Mouse (Mus musculus): Measurements from ENCODE around the gene Olfr202. TPM values are rescaled to one million over a fixed set of nuclear protein-coding genes. Genes with fewer than 3 reads are reported as not detected.
"Not testable (repeated sequence)": the region's sequence is repeated elsewhere in the genome, so short reads cannot be mapped to it uniquely, and the experiment has no call there.

Gene Olfr202
- not detected in 2 replicates for polyA plus RNA-seq (2014; fragmentation: Nextera tagmentation; extraction: Ambion mirVana)

GRCm38 (mm10) chr16:59286693-59287092, at the start of gene Olfr202:
Gene Olfr202, minus strand, starts transcription at chr16:59286793.
- Histone ChIP-seq H3K36me3 (replicated peaks; ENCODE audit: control insufficient read depth, insufficient read depth, low read depth, low read length) (no peaks in the 10 kb centered on the region), H3K4me2 (ENCODE audit: low read depth, low read length) (no peak within 1 kb of the TSS), H3K27ac (replicated peaks; ENCODE audit: low read depth, low read length) (no peak within 1 kb of the TSS), H3K9me3 (replicated peaks; ENCODE audit: control insufficient read depth, low read length) (no peaks in the 10 kb centered on the region), H3K4me1 (ENCODE audit: control insufficient read depth, insufficient read depth, low read length) (no peaks in the 10 kb centered on the region), H3K9ac (replicated peaks; ENCODE audit: low read length) (no peak within 1 kb of the TSS), H3K4me3 (ENCODE audit: low read depth, low read length) (no peak within 1 kb of the TSS), H3K27me3 (ENCODE audit: control insufficient read depth, insufficient read depth, low read length) (no peaks in the 10 kb centered on the region)
- ATAC-seq (replicated peaks; ENCODE audit: insufficient number of reproducible peaks, low FRiP score, low TSS enrichment, low read depth): no peak
- no peak for DNase-seq (ENCODE audit: low spot score)
- WGBS: 77% methylated on average over 1 of the region's 1 CpGs

GRCm38 (mm10) chr16:59331038-59331437, 44.4 kb upstream of the Olfr202 start, which contains the start of gene Olfr205:
Gene Olfr205, minus strand, starts transcription at chr16:59331138.
- no peaks in the 10 kb centered on the region for H3K27me3 ChIP-seq (ENCODE audit: control insufficient read depth, insufficient read depth, low read length)
- ATAC-seq (replicated peaks; ENCODE audit: insufficient number of reproducible peaks, low FRiP score, low TSS enrichment, low read depth): no peak
- H3K9me3 ChIP-seq (replicated peaks; ENCODE audit: control insufficient read depth, low read length): no peaks in the 10 kb centered on the region
- H3K36me3 ChIP-seq (replicated peaks; ENCODE audit: control insufficient read depth, insufficient read depth, low read depth, low read length): no peaks in the 10 kb centered on the region
- H3K4me1 ChIP-seq (ENCODE audit: control insufficient read depth, insufficient read depth, low read length): no peaks in the 10 kb centered on the region
- DNase-seq (ENCODE audit: low spot score): no peak
- H3K4me2 ChIP-seq (ENCODE audit: low read depth, low read length): no peak within 1 kb of the TSS
- H3K4me3 ChIP-seq (ENCODE audit: low read depth, low read length): no peak within 1 kb of the TSS
- H3K27ac ChIP-seq (replicated peaks; ENCODE audit: low read depth, low read length): no peak within 1 kb of the TSS
- H3K9ac ChIP-seq (replicated peaks; ENCODE audit: low read length): no peak within 1 kb of the TSS

- WGBS: 65% methylated on average over 1 of the region's 1 CpGs
- ATAC-seq (replicated peaks; ENCODE audit: insufficient number of reproducible peaks, low FRiP score, low TSS enrichment, low read depth); H3K9me3 ChIP-seq (replicated peaks; ENCODE audit: control insufficient read depth, low read length); H3K9ac ChIP-seq (replicated peaks; ENCODE audit: low read length); H3K36me3 ChIP-seq (replicated peaks; ENCODE audit: control insufficient read depth, insufficient read depth, low read depth, low read length); H3K4me2 ChIP-seq (ENCODE audit: low read depth, low read length); H3K27ac ChIP-seq (replicated peaks; ENCODE audit: low read depth, low read length); DNase-seq (ENCODE audit: low spot score); H3K27me3 ChIP-seq (ENCODE audit: control insufficient read depth, insufficient read depth, low read length); H3K4me1 ChIP-seq (ENCODE audit: control insufficient read depth, insufficient read depth, low read length); H3K4me3 ChIP-seq (ENCODE audit: low read depth, low read length): not testable (repeated sequence)
Observed at GRCm38 (mm10) chr16:59323262-59323661, 36.7 kb upstream of the Olfr202 start.

GRCm38 (mm10) chr16:59318148-59318547, 31.6 kb upstream of the Olfr202 start, which contains the start of gene Olfr204:
Gene Olfr204, minus strand, starts transcription at chr16:59318248.
- Histone ChIP-seq H3K4me3 (ENCODE audit: low read depth, low read length) (no peak within 1 kb of the TSS), H3K9me3 (replicated peaks; ENCODE audit: control insufficient read depth, low read length) (no peaks in the 10 kb centered on the region), H3K27me3 (ENCODE audit: control insufficient read depth, insufficient read depth, low read length) (no peaks in the 10 kb centered on the region), H3K4me1 (ENCODE audit: control insufficient read depth, insufficient read depth, low read length) (no peaks in the 10 kb centered on the region), H3K9ac (replicated peaks; ENCODE audit: low read length) (no peak within 1 kb of the TSS), H3K27ac (replicated peaks; ENCODE audit: low read depth, low read length) (no peak within 1 kb of the TSS), H3K36me3 (replicated peaks; ENCODE audit: control insufficient read depth, insufficient read depth, low read depth, low read length) (no peaks in the 10 kb centered on the region), H3K4me2 (ENCODE audit: low read depth, low read length) (no peak within 1 kb of the TSS)
- DNase-seq (ENCODE audit: low spot score) (no peak), ATAC-seq (replicated peaks; ENCODE audit: insufficient number of reproducible peaks, low FRiP score, low TSS enrichment, low read depth) (no peak)

- H3K27ac ChIP-seq (replicated peaks; ENCODE audit: low read depth, low read length): no peak within 1 kb of the TSS
- no peaks in the 10 kb centered on the region for H3K36me3 ChIP-seq (replicated peaks; ENCODE audit: control insufficient read depth, insufficient read depth, low read depth, low read length)
- no peaks in the 10 kb centered on the region for H3K27me3 ChIP-seq (ENCODE audit: control insufficient read depth, insufficient read depth, low read length)
- no peak for DNase-seq (ENCODE audit: low spot score)
- H3K4me3 ChIP-seq (ENCODE audit: low read depth, low read length): no peak within 1 kb of the TSS
- no peak within 1 kb of the TSS for H3K4me2 ChIP-seq (ENCODE audit: low read depth, low read length)
- H3K9me3 ChIP-seq (replicated peaks; ENCODE audit: control insufficient read depth, low read length): no peaks in the 10 kb centered on the region
- H3K9ac ChIP-seq (replicated peaks; ENCODE audit: low read length): no peak within 1 kb of the TSS
- 84% methylated on average over 2 of the region's 2 CpGs for WGBS
- no peak for ATAC-seq (replicated peaks; ENCODE audit: insufficient number of reproducible peaks, low FRiP score, low TSS enrichment, low read depth)
- H3K4me1 ChIP-seq (ENCODE audit: control insufficient read depth, insufficient read depth, low read length): no peaks in the 10 kb centered on the region
Observed at GRCm38 (mm10) chr16:59298581-59298980, 12.0 kb upstream of the Olfr202 start, which contains the start of gene Olfr203. Gene Olfr203, plus strand, starts transcription at chr16:59298881.

GRCm38 (mm10) chr16:59287576-59287975, 983 bp upstream of the Olfr202 start:
- DNase-seq (ENCODE audit: low spot score); H3K9me3 ChIP-seq (replicated peaks; ENCODE audit: control insufficient read depth, low read length); H3K36me3 ChIP-seq (replicated peaks; ENCODE audit: control insufficient read depth, insufficient read depth, low read depth, low read length); H3K4me1 ChIP-seq (ENCODE audit: control insufficient read depth, insufficient read depth, low read length); H3K27ac ChIP-seq (replicated peaks; ENCODE audit: low read depth, low read length); ATAC-seq (replicated peaks; ENCODE audit: insufficient number of reproducible peaks, low FRiP score, low TSS enrichment, low read depth); H3K4me2 ChIP-seq (ENCODE audit: low read depth, low read length); H3K9ac ChIP-seq (replicated peaks; ENCODE audit: low read length); H3K27me3 ChIP-seq (ENCODE audit: control insufficient read depth, insufficient read depth, low read length); H3K4me3 ChIP-seq (ENCODE audit: low read depth, low read length): not testable (repeated sequence)
- 85% methylated on average over 9 of the region's 9 CpGs for WGBS

- Histone ChIP-seq H3K9me3 (replicated peaks; ENCODE audit: control insufficient read depth, low read length) (no peaks in the 10 kb centered on the region), H3K4me2 (ENCODE audit: low read depth, low read length) (no peak overlapping the region), H3K27ac (replicated peaks; ENCODE audit: low read depth, low read length) (no peak overlapping the region), H3K4me3 (ENCODE audit: low read depth, low read length) (no peak overlapping the region), H3K4me1 (ENCODE audit: control insufficient read depth, insufficient read depth, low read length) (no peaks in the 10 kb centered on the region), H3K36me3 (replicated peaks; ENCODE audit: control insufficient read depth, insufficient read depth, low read depth, low read length) (no peaks in the 10 kb centered on the region), H3K27me3 (ENCODE audit: control insufficient read depth, insufficient read depth, low read length) (no peaks in the 10 kb centered on the region), H3K9ac (replicated peaks; ENCODE audit: low read length) (no peak overlapping the region)
- ATAC-seq (replicated peaks; ENCODE audit: insufficient number of reproducible peaks, low FRiP score, low TSS enrichment, low read depth) (no peak), DNase-seq (ENCODE audit: low spot score) (no peak)
- 61% methylated on average over 1 of the region's 1 CpGs for WGBS
Observed at GRCm38 (mm10) chr16:59283476-59283875, 3.1 kb downstream of the Olfr202 start.

GRCm38 (mm10) chr16:59280542-59280941, 6.1 kb downstream of the Olfr202 start:
- Histone ChIP-seq H3K27ac (replicated peaks; ENCODE audit: low read depth, low read length) (no peak overlapping the region), H3K4me2 (ENCODE audit: low read depth, low read length) (no peak overlapping the region), H3K9me3 (replicated peaks; ENCODE audit: control insufficient read depth, low read length) (no peaks in the 10 kb centered on the region), H3K4me3 (ENCODE audit: low read depth, low read length) (no peak overlapping the region), H3K9ac (replicated peaks; ENCODE audit: low read length) (no peak overlapping the region), H3K4me1 (ENCODE audit: control insufficient read depth, insufficient read depth, low read length) (no peaks in the 10 kb centered on the region), H3K36me3 (replicated peaks; ENCODE audit: control insufficient read depth, insufficient read depth, low read depth, low read length) (no peaks in the 10 kb centered on the region), H3K27me3 (ENCODE audit: control insufficient read depth, insufficient read depth, low read length) (no peaks in the 10 kb centered on the region)
- DNase-seq (ENCODE audit: low spot score) (no peak), ATAC-seq (replicated peaks; ENCODE audit: insufficient number of reproducible peaks, low FRiP score, low TSS enrichment, low read depth) (no peak)
- WGBS: 77% methylated on average over 3 of the region's 3 CpGs
